Mouse (Mus musculus): Measurements from ENCODE around the gene Mindy3.

GRCm38 (mm10) chr2:12305064-12305650, 114.1 kb downstream of the Mindy3 start:
- no peak for TF ChIP-seq CTCF (IDR thresholded peaks at IDR 0.05; ENCODE audit: low read depth)
- no peak for TF ChIP-seq EP300 (IDR thresholded peaks at IDR 0.05; ENCODE audit: low read depth)
